Mouse (Mus musculus): ENCODE results near the gene Dnm2. TPM values are rescaled to one million over a fixed set of nuclear protein-coding genes. Genes with fewer than 3 reads are reported as not detected.

Gene Dnm2
- 81.4 and 97.2 TPM in 2 replicates for polyA plus RNA-seq (2015; fragmentation: Nextera tagmentation; extraction: Ambion mirVana)

DNA sequence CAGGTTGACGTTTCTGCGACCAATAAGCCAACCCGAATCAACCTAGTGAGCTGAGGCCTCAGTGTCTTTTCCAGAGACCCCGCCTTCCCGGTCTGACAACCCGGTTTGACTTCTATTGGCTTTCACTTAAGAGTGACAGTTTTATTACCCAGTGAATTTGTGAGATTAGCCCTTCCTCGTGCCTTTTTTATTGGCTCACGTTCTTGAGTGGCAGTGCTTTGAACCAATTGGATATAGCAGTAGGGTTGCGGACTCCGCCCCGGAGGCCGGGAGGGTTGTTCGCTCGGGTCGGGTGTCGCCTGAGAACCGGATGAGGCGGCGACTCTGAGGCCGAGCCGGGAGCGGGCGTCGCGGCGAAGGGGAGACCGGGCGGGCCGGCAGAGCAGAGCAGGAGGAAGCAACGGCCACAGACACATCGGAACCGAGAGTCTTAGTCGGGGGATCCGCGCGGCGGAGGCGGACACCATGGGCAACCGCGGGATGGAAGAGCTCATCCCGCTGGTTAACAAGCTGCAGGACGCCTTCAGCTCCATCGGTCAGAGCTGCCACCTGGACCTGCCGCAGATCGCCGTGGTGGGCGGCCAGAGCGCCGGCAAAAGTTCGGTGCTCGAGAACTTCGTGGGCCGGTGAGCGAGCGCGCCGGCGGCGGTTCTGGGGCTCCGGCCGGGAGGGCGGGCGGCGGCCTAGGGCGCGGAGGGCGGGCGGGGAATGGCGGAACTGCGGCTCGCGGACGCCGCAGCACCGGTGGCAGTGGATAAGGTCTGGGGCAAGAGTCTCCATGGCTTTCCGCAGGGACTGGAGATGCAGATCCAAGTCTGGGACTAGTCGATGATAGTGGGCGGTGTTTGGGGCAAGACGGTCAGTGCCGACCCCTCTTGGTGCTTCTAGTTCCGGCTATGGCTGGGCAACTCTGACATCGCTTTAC, at the start of gene Dnm2:
Gene Dnm2 (plus strand): TSS at position 278 of the 925 bp plus-strand sequence.
- no peaks in the 10 kb centered on the region for H3K27me3 ChIP-seq (ENCODE audit: control insufficient read depth, insufficient read depth, low read length)
- WGBS: under 1% methylated on average over 82 of the region's 82 CpGs
- H3K27ac ChIP-seq (ENCODE audit: low read length): peak within 1 kb of the TSS; percentile 85
- ATAC-seq (ENCODE audit: insufficient read depth, low FRiP score): peak; percentile 99
- peak within 1 kb of the TSS; percentile 92 for H3K9ac ChIP-seq (ENCODE audit: low read length)
- no peaks in the 10 kb centered on the region for H3K9me3 ChIP-seq (replicated peaks; ENCODE audit: control insufficient read depth, low read length)
- peak within 1 kb of the TSS; percentile 96 for H3K4me3 ChIP-seq (replicated peaks; ENCODE audit: low read length)
- peaks cover 9% of the 10 kb centered on the region; the same call in 1 of the 2 replicates for H3K36me3 ChIP-seq (ENCODE audit: control insufficient read depth, insufficient read depth, low read length)
- peaks cover 22% of the 10 kb centered on the region for H3K4me1 ChIP-seq (ENCODE audit: control insufficient read depth, insufficient read depth, low read length)
- peak within 1 kb of the TSS; percentile 92 for H3K4me2 ChIP-seq (ENCODE audit: low read depth, low read length)

- Histone ChIP-seq H3K4me1 (ENCODE audit: control insufficient read depth, insufficient read depth, low read length) (0 out of 2 replicates have a peak, but pooled peaks cover 6% of the 10 kb centered on the region), H3K9me3 (replicated peaks; ENCODE audit: control insufficient read depth, low read length) (no peaks in the 10 kb centered on the region), H3K4me3 (replicated peaks; ENCODE audit: low read length) (no peak overlapping the region), H3K27ac (ENCODE audit: low read length) (no peak overlapping the region), H3K27me3 (ENCODE audit: control insufficient read depth, insufficient read depth, low read length) (no peaks in the 10 kb centered on the region), H3K4me2 (ENCODE audit: low read depth, low read length) (no peak overlapping the region), H3K9ac (ENCODE audit: low read length) (no peak overlapping the region), H3K36me3 (ENCODE audit: control insufficient read depth, insufficient read depth, low read length) (no peaks in the 10 kb centered on the region)
- ATAC-seq (ENCODE audit: insufficient read depth, low FRiP score): no peak
- 80% methylated on average over 3 of the region's 3 CpGs for WGBS
Measured at GRCm38 (mm10) chr9:21379195-21379594, 45.5 kb upstream of the Dnm2 start.

- Histone ChIP-seq H3K9me3 (replicated peaks; ENCODE audit: control insufficient read depth, low read length) (no peaks in the 10 kb centered on the region), H3K4me1 (ENCODE audit: control insufficient read depth, insufficient read depth, low read length) (0 out of 2 replicates have a peak, but pooled peaks cover 6% of the 10 kb centered on the region), H3K4me2 (ENCODE audit: low read depth, low read length) (no peak overlapping the region), H3K9ac (ENCODE audit: low read length) (no peak overlapping the region), H3K36me3 (ENCODE audit: control insufficient read depth, insufficient read depth, low read length) (no peaks in the 10 kb centered on the region), H3K27me3 (ENCODE audit: control insufficient read depth, insufficient read depth, low read length) (no peaks in the 10 kb centered on the region), H3K4me3 (replicated peaks; ENCODE audit: low read length) (no peak overlapping the region), H3K27ac (ENCODE audit: low read length) (no peak overlapping the region)
- no peak for ATAC-seq (ENCODE audit: insufficient read depth, low FRiP score)
Measured at GRCm38 (mm10) chr9:21380868-21381267, 43.8 kb upstream of the Dnm2 start.

- no peak for ATAC-seq (ENCODE audit: insufficient read depth, low FRiP score)
- H3K9me3 ChIP-seq (replicated peaks; ENCODE audit: control insufficient read depth, low read length): no peaks in the 10 kb centered on the region
- H3K9ac ChIP-seq (ENCODE audit: low read length): no peak overlapping the region
- H3K4me2 ChIP-seq (ENCODE audit: low read depth, low read length): no peak overlapping the region
- no peaks in the 10 kb centered on the region for H3K27me3 ChIP-seq (ENCODE audit: control insufficient read depth, insufficient read depth, low read length)
- H3K4me3 ChIP-seq (replicated peaks; ENCODE audit: low read length): no peak overlapping the region
- 0 out of 2 replicates have a peak, but pooled peaks cover 6% of the 10 kb centered on the region for H3K36me3 ChIP-seq (ENCODE audit: control insufficient read depth, insufficient read depth, low read length)
- no peak overlapping the region for H3K27ac ChIP-seq (ENCODE audit: low read length)
- H3K4me1 ChIP-seq (ENCODE audit: control insufficient read depth, insufficient read depth, low read length): 0 out of 2 replicates have a peak, but pooled peaks cover 3% of the 10 kb centered on the region
Measured at GRCm38 (mm10) chr9:21383966-21384365, 40.7 kb upstream of the Dnm2 start.

DNA sequence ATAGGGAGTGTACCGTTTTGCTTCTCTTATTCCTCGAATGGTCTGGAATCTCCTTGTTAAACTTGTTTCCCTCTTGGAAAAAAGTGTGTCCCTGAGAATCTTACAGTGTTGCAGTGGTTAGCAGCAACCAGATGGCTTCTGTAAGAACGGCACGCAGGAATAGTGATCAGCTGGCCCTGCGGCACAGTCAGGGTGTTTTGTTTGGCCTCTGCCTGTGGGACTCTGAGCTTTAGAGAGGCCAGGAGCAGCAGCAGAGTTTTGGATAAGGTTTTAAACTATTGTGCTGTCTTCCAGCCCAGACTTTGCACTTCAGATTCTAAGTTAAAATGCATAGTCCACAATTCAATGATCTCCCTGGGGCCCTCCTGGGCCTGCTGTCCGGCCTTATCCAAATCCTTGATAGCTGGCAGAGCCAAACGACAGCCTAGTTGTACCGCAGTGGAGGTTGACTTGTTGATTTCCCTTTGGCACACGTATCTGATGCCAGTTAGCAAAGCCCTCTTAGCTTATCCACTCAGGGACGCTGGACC, 32.0 kb upstream of the Dnm2 start:
- ATAC-seq (ENCODE audit: insufficient read depth, low FRiP score): no peak
- no peaks in the 10 kb centered on the region for H3K9me3 ChIP-seq (replicated peaks; ENCODE audit: control insufficient read depth, low read length)
- WGBS: 84% methylated on average over 10 of the region's 10 CpGs
- H3K27me3 ChIP-seq (ENCODE audit: control insufficient read depth, insufficient read depth, low read length): no peaks in the 10 kb centered on the region
- H3K4me3 ChIP-seq (replicated peaks; ENCODE audit: low read length): no peak overlapping the region
- no peak overlapping the region for H3K9ac ChIP-seq (ENCODE audit: low read length)
- no peak overlapping the region for H3K27ac ChIP-seq (ENCODE audit: low read length)
- peaks cover 55% of the 10 kb centered on the region for H3K36me3 ChIP-seq (ENCODE audit: control insufficient read depth, insufficient read depth, low read length)
- no peaks in the 10 kb centered on the region for H3K4me1 ChIP-seq (ENCODE audit: control insufficient read depth, insufficient read depth, low read length)
- no peak overlapping the region for H3K4me2 ChIP-seq (ENCODE audit: low read depth, low read length)

- Histone ChIP-seq H3K27ac (ENCODE audit: low read length) (no peak overlapping the region), H3K4me1 (ENCODE audit: control insufficient read depth, insufficient read depth, low read length) (no peaks in the 10 kb centered on the region), H3K9ac (ENCODE audit: low read length) (no peak overlapping the region), H3K9me3 (replicated peaks; ENCODE audit: control insufficient read depth, low read length) (no peaks in the 10 kb centered on the region), H3K36me3 (ENCODE audit: control insufficient read depth, insufficient read depth, low read length) (peaks cover 64% of the 10 kb centered on the region), H3K27me3 (ENCODE audit: control insufficient read depth, insufficient read depth, low read length) (no peaks in the 10 kb centered on the region), H3K4me3 (replicated peaks; ENCODE audit: low read length) (no peak overlapping the region), H3K4me2 (ENCODE audit: low read depth, low read length) (no peak overlapping the region)
- ATAC-seq (ENCODE audit: insufficient read depth, low FRiP score): no peak
- WGBS: 90% methylated on average over 3 of the region's 3 CpGs
Measured at GRCm38 (mm10) chr9:21395692-21396091, 29.0 kb upstream of the Dnm2 start.

DNA sequence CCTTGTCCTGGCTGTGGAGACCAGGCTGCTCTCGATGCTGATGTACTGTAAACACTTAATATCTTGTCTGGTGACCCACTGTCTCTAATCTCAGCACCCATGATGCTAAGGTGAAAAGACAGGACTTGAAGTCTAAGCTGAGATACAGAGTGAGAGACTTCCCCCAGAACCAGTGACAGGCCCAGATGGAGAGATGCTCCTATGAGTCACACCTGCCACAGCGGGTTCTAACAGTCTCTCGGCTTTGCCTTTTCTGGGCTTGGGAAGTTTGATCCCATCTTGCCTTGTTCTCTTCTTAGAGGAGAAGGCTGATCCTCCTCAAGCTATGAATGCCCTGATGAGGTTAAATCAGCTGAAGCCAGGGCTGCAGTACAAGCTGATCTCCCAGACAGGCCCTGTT, 27.5 kb upstream of the Dnm2 start:
- no peak for ATAC-seq (ENCODE audit: insufficient read depth, low FRiP score)
- WGBS: 94% methylated on average over 3 of the region's 3 CpGs

DNA sequence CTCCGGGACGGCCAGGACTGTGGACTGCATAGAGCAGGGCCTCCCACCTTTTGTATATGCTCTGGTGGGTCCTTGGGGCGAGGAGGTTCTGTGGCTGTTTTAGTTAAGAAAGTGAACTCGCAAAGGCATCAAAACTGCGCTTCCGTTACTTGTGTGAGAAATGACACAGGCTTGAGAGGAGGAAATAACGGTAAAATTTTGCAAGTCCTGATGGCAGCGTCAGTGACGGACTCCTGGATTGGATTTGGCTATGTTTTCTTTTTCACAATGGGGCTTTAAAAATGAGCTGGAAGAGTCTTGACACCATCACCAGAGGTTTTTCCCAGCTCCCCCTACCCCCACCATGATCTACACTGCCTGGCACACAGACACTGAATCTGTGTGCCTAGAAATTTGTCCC, 23.7 kb upstream of the Dnm2 start:
- no peak overlapping the region for H3K4me3 ChIP-seq (replicated peaks; ENCODE audit: low read length)
- no peaks in the 10 kb centered on the region for H3K27me3 ChIP-seq (ENCODE audit: control insufficient read depth, insufficient read depth, low read length)
- H3K27ac ChIP-seq (ENCODE audit: low read length): no peak overlapping the region
- no peak overlapping the region for H3K9ac ChIP-seq (ENCODE audit: low read length)
- peaks cover 49% of the 10 kb centered on the region for H3K36me3 ChIP-seq (ENCODE audit: control insufficient read depth, insufficient read depth, low read length)
- ATAC-seq (ENCODE audit: insufficient read depth, low FRiP score): no peak
- 89% methylated on average over 9 of the region's 9 CpGs for WGBS
- no peak overlapping the region for H3K4me2 ChIP-seq (ENCODE audit: low read depth, low read length)
- H3K9me3 ChIP-seq (replicated peaks; ENCODE audit: control insufficient read depth, low read length): no peaks in the 10 kb centered on the region
- H3K4me1 ChIP-seq (ENCODE audit: control insufficient read depth, insufficient read depth, low read length): no peaks in the 10 kb centered on the region

More for the DNA sequence above, 27.5 kb upstream of the Dnm2 start:
- Histone ChIP-seq H3K4me3 (replicated peaks; ENCODE audit: low read length) (no peak overlapping the region), H3K4me1 (ENCODE audit: control insufficient read depth, insufficient read depth, low read length) (no peaks in the 10 kb centered on the region), H3K4me2 (ENCODE audit: low read depth, low read length) (no peak overlapping the region), H3K27ac (ENCODE audit: low read length) (no peak overlapping the region), H3K9me3 (replicated peaks; ENCODE audit: control insufficient read depth, low read length) (no peaks in the 10 kb centered on the region), H3K9ac (ENCODE audit: low read length) (no peak overlapping the region), H3K36me3 (ENCODE audit: control insufficient read depth, insufficient read depth, low read length) (peaks cover 68% of the 10 kb centered on the region), H3K27me3 (ENCODE audit: control insufficient read depth, insufficient read depth, low read length) (no peaks in the 10 kb centered on the region)

DNA sequence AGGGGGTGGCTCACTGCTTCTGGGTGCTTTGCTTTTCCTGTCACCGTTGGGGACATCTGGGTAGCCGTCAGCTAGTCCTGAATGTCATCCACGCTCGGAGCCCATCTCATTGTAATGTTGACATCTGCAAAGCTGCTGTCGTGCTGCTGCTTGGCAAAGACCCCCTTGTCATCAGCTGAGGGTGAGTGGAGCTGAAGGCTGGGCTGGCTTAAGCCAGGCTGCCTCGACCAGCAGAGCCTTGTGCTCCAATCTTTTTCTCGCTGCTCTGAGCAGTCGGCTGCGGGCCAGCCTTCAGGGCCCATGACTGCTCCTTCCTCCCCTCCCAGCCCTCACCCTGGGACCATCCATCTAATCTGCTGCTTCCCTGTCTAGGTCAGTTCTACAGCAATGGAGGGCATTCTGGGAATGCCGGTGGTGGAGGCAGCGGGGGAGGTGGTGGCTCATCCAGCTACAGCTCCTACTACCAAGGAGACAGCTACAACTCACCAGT, 21.9 kb upstream of the Dnm2 start:
- no peaks in the 10 kb centered on the region for H3K9me3 ChIP-seq (replicated peaks; ENCODE audit: control insufficient read depth, low read length)
- no peaks in the 10 kb centered on the region for H3K27me3 ChIP-seq (ENCODE audit: control insufficient read depth, insufficient read depth, low read length)
- peaks cover 36% of the 10 kb centered on the region for H3K36me3 ChIP-seq (ENCODE audit: control insufficient read depth, insufficient read depth, low read length)
- H3K4me3 ChIP-seq (replicated peaks; ENCODE audit: low read length): no peak overlapping the region
- H3K9ac ChIP-seq (ENCODE audit: low read length): no peak overlapping the region
- WGBS: 84% methylated on average over 11 of the region's 11 CpGs
- H3K4me1 ChIP-seq (ENCODE audit: control insufficient read depth, insufficient read depth, low read length): no peaks in the 10 kb centered on the region
- H3K4me2 ChIP-seq (ENCODE audit: low read depth, low read length): no peak overlapping the region
- no peak for ATAC-seq (ENCODE audit: insufficient read depth, low FRiP score)
- no peak overlapping the region for H3K27ac ChIP-seq (ENCODE audit: low read length)

Data from stomach, embryonic 16.5 days (tissue).